Mouse (Mus musculus) limb, embryonic 14.5 days (tissue): Measurements from ENCODE around the gene Mgat3. TPM values are rescaled to one million over a fixed set of nuclear protein-coding genes. Genes with fewer than 3 reads are reported as not detected.

Experiments
- ATAC-seq: fragments of 200-750 bp; cut with Nextera tagmentation; 2 replicates; pipeline ENCODE4 v1.8.0; 2017; ENCODE audit warnings: low read depth, moderate number of reproducible peaks, moderate TSS enrichment; ENCODE audit not compliant: low FRiP score
- DNase-seq: peaks from one replicate; pipeline ENCODE4 v3.0.0-alpha.2; 2015; ENCODE audit warnings: low spot score
- H3K27ac ChIP-seq: fragments of 300-500 bp; sonication (generic); replicated peaks from 2 replicates; pipeline ENCODE4 v1.5.1; 2014; ENCODE audit warnings: low read depth, mild to moderate bottlenecking, low read length, moderate library complexity, mixed read lengths
- H3K27me3 ChIP-seq: fragments of 300-500 bp; sonication (generic); 2 replicates; pipeline ENCODE4 v1.6.1; 2014; ENCODE audit warnings: low read length, mixed read lengths; ENCODE audit not compliant: control insufficient read depth, insufficient read depth
- H3K36me3 ChIP-seq: fragments of 300-500 bp; sonication (generic); 2 replicates; pipeline ENCODE4 v1.6.1; 2014; ENCODE audit warnings: mild to moderate bottlenecking, low read length, moderate library complexity, mixed read lengths; ENCODE audit not compliant: control insufficient read depth, insufficient read depth
- H3K4me1 ChIP-seq: fragments of 300-500 bp; sonication (generic); 2 replicates; pipeline ENCODE4 v1.6.1; 2014; ENCODE audit warnings: antibody characterized with exemption, low read length, mixed read lengths; ENCODE audit not compliant: control insufficient read depth, insufficient read depth
- H3K4me2 ChIP-seq: fragments of 300-500 bp; sonication (generic); replicated peaks from 2 replicates; pipeline ENCODE4 v1.6.1; 2014; ENCODE audit warnings: low read depth, mild to moderate bottlenecking, low read length, moderate library complexity; ENCODE audit not compliant: severe bottlenecking
- H3K4me3 ChIP-seq: fragments of 300-500 bp; sonication (generic); replicated peaks from 2 replicates; pipeline ENCODE4 v1.5.1; 2014; ENCODE audit warnings: low read length
- H3K9ac ChIP-seq: fragments of 300-500 bp; sonication (generic); 2 replicates; pipeline ENCODE4 v1.6.1; 2014; ENCODE audit warnings: mild to moderate bottlenecking, low read depth, low read length, moderate library complexity; ENCODE audit not compliant: severe bottlenecking
- H3K9me3 ChIP-seq: fragments of 300-500 bp; sonication (generic); 2 replicates; pipeline ENCODE4 v1.6.1; 2016; ENCODE audit warnings: low read length; ENCODE audit not compliant: control insufficient read depth
- POLR2A ChIP-seq: fragments of 200-500 bp; IDR thresholded peaks from 2 replicates; pipeline ENCODE4 v1.8.0; 2012; ENCODE audit warnings: inconsistent platforms, mild to moderate bottlenecking, moderate library complexity, borderline replicate concordance; ENCODE audit not compliant: insufficient read depth, insufficient read length; ENCODE audit errors: extremely low read depth
- WGBS: fragments of 180-500 bp; shearing (Covaris S2); extraction: QIAGEN DNeasy Blood & Tissue Kit; methylation state at CpG from one replicate; pipeline ENCODE4 v1.1.7; 2014; 5-methylcytosine and 5-hydroxymethylcytosine counted together
- polyA plus RNA-seq, 2 experiments: library from polyadenylated mRNA; depleted of rRNA in 1 of 2; stranded (reverse) in 1 of 2; unstranded in 1 of 2; fragments of >200 nt; fragmentation: Nextera tagmentation in 1 of 2; extraction: Ambion mirVana in 1 of 2; gene quantifications; 2 replicates each; pipeline versions ENCODE4 v1.2.1 to v1.2.3; 2012 to 2014

The Mgat3 gene
- polyA plus RNA-seq, 2 experiments = 6.7 to 18.1 TPM

DNA sequence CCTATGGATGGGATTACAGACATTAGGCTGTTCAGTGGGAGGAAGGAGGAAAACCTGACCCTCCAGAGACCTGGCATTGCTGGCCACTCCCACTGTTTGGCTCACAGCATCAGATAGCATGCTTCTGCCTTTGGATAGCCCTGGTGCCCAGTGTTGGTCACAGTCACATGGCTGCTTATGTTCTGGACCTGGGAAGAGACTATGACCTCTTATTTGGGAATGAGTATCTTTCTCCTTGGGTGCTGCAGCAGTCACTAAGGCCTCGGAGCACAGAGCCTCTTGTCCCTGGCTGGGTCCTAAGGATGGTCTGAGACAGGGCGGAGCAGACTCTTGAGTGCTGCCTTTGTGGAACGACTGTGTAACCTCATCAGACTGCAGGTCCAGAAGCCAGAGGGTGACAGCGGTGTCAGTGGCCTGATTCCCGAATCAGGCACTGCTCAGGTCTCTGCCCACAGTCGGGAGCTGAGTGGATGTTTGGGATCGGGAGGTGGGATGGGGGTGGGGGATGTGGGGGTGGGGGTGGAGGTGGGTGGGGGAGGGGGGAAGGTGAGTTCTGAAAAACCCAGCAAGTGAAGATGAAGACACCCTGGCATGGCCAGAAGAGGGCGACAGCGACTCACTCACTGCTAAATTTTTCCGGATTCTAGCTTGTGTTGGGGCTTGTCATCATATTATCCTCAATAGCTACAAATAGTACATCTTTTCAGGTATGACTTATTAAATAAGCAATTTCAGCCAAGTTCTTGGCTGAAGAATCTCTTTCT is 42.4 kb downstream of the Mgat3 start:
- Histone ChIP-seq H3K4me1 (no peaks in the 10 kb centered on the region), H3K9me3 (no peaks in the 10 kb centered on the region), H3K4me2 (no peak overlapping the region), H3K36me3 (peaks cover 32% of the 10 kb centered on the region), H3K4me3 (no peak overlapping the region), H3K27ac (no peak overlapping the region), H3K9ac (no peak overlapping the region), H3K27me3 (no peaks in the 10 kb centered on the region)
- ATAC-seq (no peak), DNase-seq (peak; percentile 55)
- 17% methylated on average over 9 of the region's 10 CpGs for WGBS
- no peak for TF ChIP-seq POLR2A

DNA sequence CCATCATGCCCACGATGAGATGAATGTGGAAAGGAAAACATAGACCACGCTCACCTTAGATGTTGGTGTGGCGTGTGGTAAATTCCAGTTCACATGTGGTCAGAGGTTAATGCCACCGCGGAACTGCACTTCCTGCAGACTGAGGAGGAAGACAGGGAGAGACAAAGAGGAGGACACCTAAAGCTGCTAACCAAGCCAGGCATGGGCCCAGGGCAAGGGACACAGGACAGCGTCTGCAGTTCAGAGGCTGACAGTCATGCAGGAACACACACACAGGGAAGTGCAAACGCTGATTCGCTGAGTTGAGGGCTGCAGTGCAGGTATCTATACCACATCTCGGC is 42.9 kb downstream of the Mgat3 start:
- H3K36me3 ChIP-seq = peaks cover 28% of the 10 kb centered on the region
- 58% methylated on average over 9 of the region's 9 CpGs for WGBS
- no peak overlapping the region for H3K4me3 ChIP-seq
- no peaks in the 10 kb centered on the region for H3K9me3 ChIP-seq
- ATAC-seq (no peak), DNase-seq (no peak)
- H3K4me1 ChIP-seq = no peaks in the 10 kb centered on the region
- no peaks in the 10 kb centered on the region for H3K27me3 ChIP-seq
- TF ChIP-seq POLR2A = no peak
- no peak overlapping the region for H3K9ac ChIP-seq
- no peak overlapping the region for H3K27ac ChIP-seq
- H3K4me2 ChIP-seq = no peak overlapping the region

DNA sequence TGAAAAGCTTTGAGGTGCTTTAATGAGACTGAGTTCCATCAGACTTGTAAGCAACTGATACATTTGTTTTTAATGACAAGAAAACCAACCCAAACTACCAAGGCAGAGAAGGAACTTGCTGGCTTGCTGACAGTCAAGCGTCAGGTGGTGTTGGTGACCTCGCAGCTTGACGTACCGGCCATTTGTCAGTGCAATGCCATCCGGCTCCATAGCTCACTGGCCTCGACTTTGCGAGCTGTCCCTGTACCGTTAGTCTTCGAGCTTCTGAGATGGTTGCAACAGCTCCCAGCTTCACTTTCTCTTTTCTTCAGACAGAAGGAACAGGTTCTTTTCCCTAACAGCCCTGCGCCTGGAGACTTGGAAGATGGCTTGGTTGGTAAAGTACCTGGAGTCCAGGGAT is 44.0 kb downstream of the Mgat3 start:
- Histone ChIP-seq H3K9ac (no peak overlapping the region), H3K4me3 (no peak overlapping the region), H3K27me3 (no peaks in the 10 kb centered on the region), H3K4me1 (no peaks in the 10 kb centered on the region), H3K9me3 (no peaks in the 10 kb centered on the region), H3K4me2 (no peak overlapping the region), H3K36me3 (peaks cover 18% of the 10 kb centered on the region), H3K27ac (no peak overlapping the region)
- DNase-seq = no peak
- WGBS = 72% methylated on average over 10 of the region's 10 CpGs
- TF ChIP-seq POLR2A = no peak
- no peak for ATAC-seq

DNA sequence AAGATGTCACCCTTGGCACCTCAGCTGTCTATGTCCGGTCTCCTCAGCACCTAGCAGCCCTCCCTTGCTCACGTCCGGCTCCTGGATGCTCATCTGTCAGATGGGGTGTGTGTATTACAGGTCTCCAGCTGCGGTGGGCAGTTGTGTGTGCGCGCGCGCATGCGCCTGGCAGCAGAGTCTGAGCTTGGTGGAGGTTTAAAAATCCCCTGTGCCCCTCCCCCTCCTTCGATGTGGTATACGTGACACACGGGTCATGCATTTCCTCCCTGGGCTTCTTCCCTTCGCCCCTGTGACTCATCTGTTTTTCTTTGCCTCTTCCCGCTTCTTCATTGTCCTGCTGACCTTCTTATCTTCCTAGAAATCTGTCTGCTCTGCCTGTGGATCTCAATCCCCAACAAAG is 45.7 kb downstream of the Mgat3 start:
- Histone ChIP-seq H3K27me3 (no peaks in the 10 kb centered on the region), H3K36me3 (peaks cover 3% of the 10 kb centered on the region; the same call in 1 of the 2 replicates), H3K4me1 (no peaks in the 10 kb centered on the region), H3K4me3 (no peak overlapping the region), H3K27ac (no peak overlapping the region), H3K9ac (no peak overlapping the region), H3K4me2 (no peak overlapping the region), H3K9me3 (no peaks in the 10 kb centered on the region)
- no peak for TF ChIP-seq POLR2A
- 34% methylated on average over 14 of the region's 14 CpGs for WGBS
- DNase-seq = peak; percentile 23
- ATAC-seq = no peak

- 80% methylated on average over 4 of the region's 4 CpGs for WGBS
- H3K4me2 ChIP-seq = no peak overlapping the region
- ATAC-seq = no peak
Observed at GRCm38 (mm10) chr15:80219705-80220657, 46.5 kb downstream of the Mgat3 start.

More at GRCm38 (mm10) chr15:80219705-80220657, 46.5 kb downstream of the Mgat3 start:
- no peak for TF ChIP-seq POLR2A
- Histone ChIP-seq H3K4me1 (no peaks in the 10 kb centered on the region), H3K4me3 (no peak overlapping the region), H3K27me3 (no peaks in the 10 kb centered on the region), H3K9ac (no peak overlapping the region), H3K36me3 (no peaks in the 10 kb centered on the region; the same call in 1 of the 2 replicates), H3K9me3 (no peaks in the 10 kb centered on the region), H3K27ac (no peak overlapping the region)
- DNase-seq = no peak
